Mouse (Mus musculus): Measurements from ENCODE around the gene Ciita.

Ciita gene

GRCm38 (mm10) chr16:10549600-10549999, 69.7 kb downstream of the Ciita start:
- DNase-seq (ENCODE audit: low read depth, low spot score), result no peak

GRCm38 (mm10) chr16:10551592-10551991, 71.7 kb downstream of the Ciita start:
- DNase-seq (ENCODE audit: low read depth, low spot score), result no peak

- DNase-seq (ENCODE audit: low read depth, low spot score), result no peak
Measured at GRCm38 (mm10) chr16:10553858-10554257, 74.0 kb downstream of the Ciita start.

- no peak for DNase-seq (ENCODE audit: low read depth, low spot score)
Measured at GRCm38 (mm10) chr16:10559991-10560390, 80.1 kb downstream of the Ciita start.

- DNase-seq (ENCODE audit: low read depth, low spot score), result no peak
Measured at GRCm38 (mm10) chr16:10565278-10565885, 85.5 kb downstream of the Ciita start.

GRCm38 (mm10) chr16:10567153-10567552, 87.3 kb downstream of the Ciita start:
- no peak for DNase-seq (ENCODE audit: low read depth, low spot score)

GRCm38 (mm10) chr16:10569809-10570395, 90.0 kb downstream of the Ciita start:
- DNase-seq (ENCODE audit: low read depth, low spot score), result no peak

- DNase-seq (ENCODE audit: low read depth, low spot score), result no peak
Measured at GRCm38 (mm10) chr16:10570708-10571107, 90.8 kb downstream of the Ciita start.

- DNase-seq (ENCODE audit: low read depth, low spot score), result no peak
Measured at GRCm38 (mm10) chr16:10571820-10572219, 92.0 kb downstream of the Ciita start.

- no peak for DNase-seq (ENCODE audit: low read depth, low spot score)
Measured at GRCm38 (mm10) chr16:10574936-10575335, 95.1 kb downstream of the Ciita start.

GRCm38 (mm10) chr16:10575915-10576314, 96.1 kb downstream of the Ciita start:
- DNase-seq (ENCODE audit: low read depth, low spot score), result no peak

GRCm38 (mm10) chr16:10577548-10577947, 97.7 kb downstream of the Ciita start:
- no peak for DNase-seq (ENCODE audit: low read depth, low spot score)
